18 mouse cellular contexts compared by ENCODE assay signal in the genomic region with DNA sequence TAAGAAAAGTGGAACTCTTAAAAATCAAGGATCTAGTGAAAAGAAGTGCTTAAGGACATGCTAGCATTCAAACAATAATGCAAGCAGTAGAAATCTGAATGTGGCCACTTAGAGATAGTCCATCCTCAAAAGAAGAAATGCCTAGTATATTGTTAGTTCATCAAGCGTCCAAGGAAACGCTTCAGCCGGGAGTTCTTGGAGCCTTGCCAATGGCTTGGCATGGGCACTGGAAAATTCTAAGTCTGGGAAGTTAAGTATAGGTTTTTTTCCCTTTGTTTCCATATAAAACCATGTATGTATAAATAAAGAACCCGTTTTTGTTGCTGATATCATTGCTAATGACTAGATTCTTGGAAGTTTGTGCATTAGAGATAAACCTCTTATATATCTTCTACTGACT. TPM values are rescaled to one million over a fixed set of nuclear protein-coding genes. Genes with fewer than 3 reads are reported as not detected.
DNase-seq lines count a peak whose midpoint lies in the region; ATAC-seq and TF ChIP-seq lines count a peak whose summit lies in the region.
"Had no signal": no experiment of that assay in that cellular context is flagged by ENCODE, and none has a peak within 500 bp of the region (broad histone marks: within the 10 kb centered on the region; RNA-seq: fewer than 3 reads in every experiment).

No protein-coding gene starts in this region.

- H3K27me3 ChIP-seq in forebrain, postnatal 0 days (ENCODE audit: insufficient read depth, low read length) = no peaks in the 10 kb centered on the region
- H3K27me3 ChIP-seq in forebrain, embryonic 13.5 days = no peaks in the 10 kb centered on the region
- no peaks in the 10 kb centered on the region for H3K27me3 ChIP-seq in midbrain, embryonic 15.5 days (replicated peaks)
- H3K27me3 ChIP-seq: forebrain, embryonic 15.5 days; heart, embryonic 13.5 days; hindbrain, embryonic 12.5 days; intestine, embryonic 15.5 days; liver, embryonic 12.5 days had no signal

- intact Hi-C loops in left cerebral cortex, postnatal 4 days (cut with DNase I) = no loop called here

- ATAC-seq in forebrain, postnatal 0 days = no peak
- ATAC-seq in forebrain, embryonic 13.5 days = no peak
- ATAC-seq in midbrain, embryonic 15.5 days (replicated peaks) = no peak
- ATAC-seq: forebrain, embryonic 15.5 days; intestine, embryonic 15.5 days; liver, embryonic 12.5 days; midbrain, embryonic 16.5 days had no signal

- no peaks in the 10 kb centered on the region for H3K4me1 ChIP-seq in forebrain, postnatal 0 days (ENCODE audit: insufficient read depth)
- H3K4me1 ChIP-seq in forebrain, embryonic 13.5 days = no peaks in the 10 kb centered on the region
- no peaks in the 10 kb centered on the region for H3K4me1 ChIP-seq in midbrain, embryonic 15.5 days
- H3K4me1 ChIP-seq: forebrain, embryonic 15.5 days; hindbrain, embryonic 12.5 days; intestine, embryonic 15.5 days; liver, embryonic 12.5 days had no signal

- no peak overlapping the region for H3K4me3 ChIP-seq in forebrain, postnatal 0 days (ENCODE audit: low read depth, low read length)
- no peak overlapping the region for H3K4me3 ChIP-seq in forebrain, embryonic 13.5 days
- no peak overlapping the region for H3K4me3 ChIP-seq in midbrain, embryonic 15.5 days
- H3K4me3 ChIP-seq: forebrain, embryonic 15.5 days; heart, embryonic 13.5 days; hindbrain, embryonic 12.5 days; intestine, embryonic 15.5 days; liver, embryonic 12.5 days had no signal

- no peaks in the 10 kb centered on the region for H3K36me3 ChIP-seq in forebrain, postnatal 0 days (ENCODE audit: insufficient read depth)
- no peaks in the 10 kb centered on the region for H3K36me3 ChIP-seq in forebrain, embryonic 13.5 days (ENCODE audit: poor library complexity, severe bottlenecking)
- H3K36me3 ChIP-seq in midbrain, embryonic 15.5 days (replicated peaks) = no peaks in the 10 kb centered on the region
- H3K36me3 ChIP-seq: forebrain, embryonic 15.5 days; G1E; heart, embryonic 13.5 days; hindbrain, embryonic 12.5 days; intestine, embryonic 15.5 days; liver, embryonic 12.5 days had no signal

- no peaks in the 10 kb centered on the region for H3K9me3 ChIP-seq in forebrain, postnatal 0 days (ENCODE audit: low read length)
- no peaks in the 10 kb centered on the region for H3K9me3 ChIP-seq in forebrain, embryonic 13.5 days (replicated peaks)
- no peaks in the 10 kb centered on the region for H3K9me3 ChIP-seq in midbrain, embryonic 15.5 days
- H3K9me3 ChIP-seq: forebrain, embryonic 15.5 days; G1E; heart, embryonic 13.5 days; hindbrain, embryonic 12.5 days; intestine, embryonic 15.5 days; liver, embryonic 12.5 days had no signal

- no peak for TF ChIP-seq CTCF in forebrain, postnatal 0 days (IDR thresholded peaks at IDR 0.05; ENCODE audit: low read depth)

- WGBS in forebrain, postnatal 0 days = 23% methylated on average over 4 of the region's 4 CpGs
- 50% methylated on average over 4 of the region's 4 CpGs for WGBS in forebrain, embryonic 13.5 days
- WGBS in midbrain, embryonic 15.5 days = 50% methylated on average over 4 of the region's 4 CpGs

- H3K4me2 ChIP-seq in forebrain, postnatal 0 days (ENCODE audit: low read depth) = no peak overlapping the region
- no peak overlapping the region for H3K4me2 ChIP-seq in forebrain, embryonic 13.5 days
- no peak overlapping the region for H3K4me2 ChIP-seq in midbrain, embryonic 15.5 days
- H3K4me2 ChIP-seq: forebrain, embryonic 15.5 days; heart, embryonic 13.5 days; hindbrain, embryonic 12.5 days; intestine, embryonic 15.5 days; liver, embryonic 12.5 days had no signal

- DNase-seq in forebrain, postnatal 0 days = peak; percentile 12
- peak; percentile 29 for DNase-seq in left cerebral cortex, postnatal 4 days
- no peak for DNase-seq in left cerebral cortex, adult 9 months (ENCODE audit: low spot score in 2 of 2)
- peak; percentile 41 to 47 for DNase-seq in adrenal gland, postnatal 36 days
- peak; percentile 11 for DNase-seq in lung, postnatal 36 days
- DNase-seq: cerebellum, adult 11-12 months; gastrocnemius, postnatal 14 days; kidney, postnatal 14 days; right cerebral cortex, postnatal 14 days had no signal

- no peak overlapping the region for H3K27ac ChIP-seq in forebrain, postnatal 0 days (ENCODE audit: low read depth, low read length)
- no peak overlapping the region for H3K27ac ChIP-seq in forebrain, embryonic 13.5 days
- H3K27ac ChIP-seq in midbrain, embryonic 15.5 days = no peak overlapping the region
- H3K27ac ChIP-seq: forebrain, embryonic 15.5 days; heart, embryonic 13.5 days; hindbrain, embryonic 12.5 days; intestine, embryonic 15.5 days; liver, embryonic 12.5 days had no signal

- H3K9ac ChIP-seq in forebrain, postnatal 0 days = no peak overlapping the region
- no peak overlapping the region for H3K9ac ChIP-seq in forebrain, embryonic 13.5 days
- no peak overlapping the region for H3K9ac ChIP-seq in midbrain, embryonic 15.5 days
- H3K9ac ChIP-seq: forebrain, embryonic 15.5 days; heart, embryonic 13.5 days; hindbrain, embryonic 12.5 days; intestine, embryonic 15.5 days; liver, embryonic 12.5 days had no signal

RNA-seq across cellular contexts. Expression of a gene that starts 21.7 kb away (rescaled TPM):
- total RNA-seq in forebrain, postnatal 0 days (2014; rRNA removed) = 0.86 and 0.92 TPM in 2 replicates
- 0.54 and 0.80 TPM in 2 replicates for polyA plus RNA-seq in forebrain, postnatal 0 days (2015; fragmentation: Nextera tagmentation; extraction: Ambion mirVana)
- polyA plus RNA-seq in forebrain, embryonic 13.5 days (2015; fragmentation: Nextera tagmentation; extraction: Ambion mirVana) = 0.66 and 0.91 TPM in 2 replicates
- under 1 TPM; 0.48 to 0.70 TPM for total RNA-seq in left cerebral cortex, postnatal 4 days (2021)
- total RNA-seq in adrenal gland, postnatal 36 days (2021) = 10 to 100 TPM; 13.1 to 16.6 TPM
- 0.49 and 0.57 TPM in 2 replicates for polyA plus RNA-seq in midbrain, embryonic 15.5 days (2015; fragmentation: Nextera tagmentation; extraction: Ambion mirVana)
- total RNA-seq: G1E had no signal
- polyA plus RNA-seq: G1E had no signal

RNA-seq across cellular contexts. Expression of a gene that starts 43.1 kb away (rescaled TPM):
- 1.0 and 2.0 TPM in 2 replicates for total RNA-seq in forebrain, postnatal 0 days (2014; rRNA removed)
- polyA plus RNA-seq in forebrain, postnatal 0 days (2015; fragmentation: Nextera tagmentation; extraction: Ambion mirVana) = 1.8 and 2.0 TPM in 2 replicates
- polyA plus RNA-seq in forebrain, embryonic 13.5 days (2015; fragmentation: Nextera tagmentation; extraction: Ambion mirVana) = 3.6 and 4.4 TPM in 2 replicates
- 1 to 10 TPM; 2.3 to 2.7 TPM for total RNA-seq in left cerebral cortex, postnatal 4 days (2021)
- 10 to 100 TPM; 16.7 to 25.1 TPM for total RNA-seq in adrenal gland, postnatal 36 days (2021)
- polyA plus RNA-seq in midbrain, embryonic 15.5 days (2015; fragmentation: Nextera tagmentation; extraction: Ambion mirVana) = 1.7 and 2.3 TPM in 2 replicates

Comparison
In these comparisons a context has a peak if more than half of its experiments do, and no peak if none do; other contexts are left out.
1. DNase-seq: peak in forebrain, postnatal 0 days (single experiment), left cerebral cortex, postnatal 4 days (single experiment), adrenal gland, postnatal 36 days (2 of 2) and lung, postnatal 36 days (single experiment); none in left cerebral cortex, adult 9 months (0 of 2).